Mouse (Mus musculus) Patski (cell line): ENCODE results near the gene 4921530L21Rik. TPM values are rescaled to one million over a fixed set of nuclear protein-coding genes. Genes with fewer than 3 reads are reported as not detected.

Source experiments
- ATAC-seq: fragments of 100-300 bp; one replicate; pipeline ENCODE4 v1.8.0; 2021
- CTCF ChIA-PET: fragments of 350-600 bp; sonication (Branson Sonifier 250); formaldehyde crosslinking; loops from one replicate; lab custom pipeline; 2022; ENCODE audit warnings: inconsistent platforms; lab: Charles Lee
- POLR2A ChIA-PET: fragments of 350-600 bp; sonication (Branson Sonifier 250); formaldehyde crosslinking; loops from one replicate; lab custom pipeline; 2022; ENCODE audit warnings: antibody characterized with exemption, inconsistent platforms; lab: Charles Lee
- DNase-seq: peaks from one replicate; pipeline ENCODE4 v3.0.0-alpha.2; 2011; ENCODE audit warnings: low read depth, low spot score
- H3K27me3 ChIP-seq: fragments of 371-371 bp; one replicate; pipeline ENCODE4 v1.5.1; 2021
- CTCF ChIP-seq: fragments of 100-300 bp; IDR thresholded peaks from one replicate; pipeline ENCODE4 v1.5.1; 2021
- in situ Hi-C: fragments of 300-500 bp; cut with MboI; formaldehyde crosslinking; loops from 3 replicates; pipeline ENCODE4 v1.11.1; 2018; ENCODE audit warnings: low pct_unique_long_range_greater_than_20kb, mixed read lengths
- polyA plus RNA-seq: library from polyadenylated mRNA; unstranded; gene quantifications from one replicate; pipeline ENCODE4 v1.2.3, GENCODE M21; 2021

Gene 4921530L21Rik
- polyA plus RNA-seq, 1 experiment from 2014 or later, result not detected

DNA sequence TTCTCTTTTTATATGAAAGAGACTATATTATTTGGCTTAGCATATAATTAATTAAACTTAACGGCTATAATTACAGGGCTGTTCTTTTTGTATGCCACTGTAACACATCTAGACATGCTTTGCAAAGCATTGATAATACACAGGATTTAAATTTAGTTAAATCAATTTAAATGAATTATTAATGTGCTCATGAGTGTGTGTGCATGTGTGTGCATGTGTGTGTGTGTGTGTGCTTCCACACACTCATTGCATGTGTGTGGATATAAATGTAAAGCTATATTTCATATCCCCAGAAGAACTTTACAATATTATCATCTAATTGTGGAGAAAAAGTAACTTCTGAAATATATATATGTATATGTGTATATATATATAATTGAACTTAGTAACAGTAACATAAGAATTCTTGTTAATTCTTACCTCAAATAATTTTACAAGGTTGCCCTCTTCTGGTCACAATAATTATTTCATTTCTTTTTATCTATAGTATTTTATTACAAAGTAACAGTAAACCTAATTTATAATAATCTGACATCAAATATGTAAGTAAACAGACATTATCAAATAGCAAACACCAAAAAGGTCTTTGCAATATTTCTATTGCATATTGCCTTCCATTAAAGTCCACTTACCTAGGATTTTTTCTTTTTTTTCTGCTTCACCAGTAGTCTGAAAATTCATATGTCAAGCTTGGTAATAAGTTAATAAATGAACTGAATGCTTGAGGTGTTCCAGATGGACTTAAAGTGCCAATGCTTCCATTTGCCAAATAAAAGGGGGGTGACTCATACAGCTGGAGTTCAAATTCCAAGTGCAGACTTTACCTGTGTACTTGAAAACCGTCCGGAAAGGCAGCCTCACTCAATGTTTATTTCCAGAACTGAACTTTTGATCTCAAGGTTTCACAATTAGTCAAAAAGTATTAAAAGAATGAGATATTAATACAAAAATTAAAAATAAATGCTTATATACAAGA lies 47.0 kb downstream of the 4921530L21Rik start:
- DNase-seq (no peak), ATAC-seq (no peak)
- TF ChIP-seq CTCF, result no peak
- ChIA-PET POLR2A (interaction anchor here (0.6 kb wide), 1 partner anchor 273 kb away, joined by 3 read pairs; no protein-coding TSS in a partner anchor), CTCF (no interaction called here)
- no peaks in the 10 kb centered on the region for H3K27me3 ChIP-seq
- in situ Hi-C loops, result no loop called here
